In the genomic region with DNA sequence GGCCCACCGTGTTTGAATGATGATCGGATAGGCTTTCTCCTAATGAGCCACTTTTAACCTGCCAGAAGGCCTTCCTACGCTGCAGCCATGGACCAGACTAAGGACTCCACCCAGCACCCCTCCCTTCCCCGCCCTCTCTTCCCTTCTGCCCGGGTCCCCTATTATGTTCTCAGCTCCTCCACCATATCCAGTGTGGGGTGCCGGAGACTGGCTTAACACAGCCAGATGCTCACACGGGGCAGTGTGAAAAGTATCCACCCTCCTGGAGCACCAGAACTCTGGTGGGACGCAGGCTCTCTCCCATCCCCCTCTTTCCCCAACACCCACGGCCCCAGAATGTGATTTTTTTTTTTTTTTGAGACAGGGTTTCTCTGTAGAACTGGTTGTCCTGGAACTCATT, we compare ENCODE assay signal across 17 mouse cellular contexts. TPM values are rescaled to one million over a fixed set of nuclear protein-coding genes. Genes with fewer than 3 reads are reported as not detected.
DNase-seq lines count a peak whose midpoint lies in the region; ATAC-seq lines count a peak whose summit lies in the region.
"Had no signal": no experiment of that assay in that cellular context is flagged by ENCODE, and none has a peak within 500 bp of the region (broad histone marks: within the 10 kb centered on the region; RNA-seq: fewer than 3 reads in every experiment).

No protein-coding gene starts in this region.

- H3K9me3 ChIP-seq in forebrain, embryonic 11.5 days (ENCODE audit: control insufficient read depth, low read length): no peaks in the 10 kb centered on the region
- no peaks in the 10 kb centered on the region for H3K9me3 ChIP-seq in forebrain, embryonic 15.5 days
- H3K9me3 ChIP-seq in midbrain, embryonic 10.5 days (replicated peaks): no peaks in the 10 kb centered on the region
- H3K9me3 ChIP-seq in midbrain, embryonic 13.5 days: no peaks in the 10 kb centered on the region
- no peaks in the 10 kb centered on the region for H3K9me3 ChIP-seq in intestine, embryonic 16.5 days (ENCODE audit: control insufficient read depth, low read length)
- H3K9me3 ChIP-seq: stomach, embryonic 15.5 days had no signal

- ATAC-seq in forebrain, embryonic 11.5 days (replicated peaks; ENCODE audit: low FRiP score): no peak
- no peak for ATAC-seq in forebrain, embryonic 15.5 days (replicated peaks)
- ATAC-seq in midbrain, embryonic 13.5 days: no peak
- ATAC-seq in intestine, embryonic 16.5 days: no peak
- ATAC-seq in activated CD4-positive, CD25-positive, alpha-beta regulatory T cell, adult 4 months: no peak
- ATAC-seq: inflammation-experienced regulatory T-cells, adult 6 months had no signal

- H3K27ac ChIP-seq in forebrain, embryonic 11.5 days (ENCODE audit: low read depth, low read length): 0 out of 2 replicates have a peak overlapping the region, but pooled peaks have one; percentile 12
- H3K27ac ChIP-seq in forebrain, embryonic 15.5 days (replicated peaks): no peak overlapping the region; the same call in 1 of the 2 replicates
- H3K27ac ChIP-seq in midbrain, embryonic 10.5 days (replicated peaks): peak overlapping the region; percentile 59; the same call in 1 of the 2 replicates
- no peak overlapping the region for H3K27ac ChIP-seq in midbrain, embryonic 13.5 days
- H3K27ac ChIP-seq in intestine, embryonic 16.5 days (ENCODE audit: low read length): peak overlapping the region; percentile 94
- H3K27ac ChIP-seq: macrophage had no signal

- peaks cover 24% of the 10 kb centered on the region for H3K36me3 ChIP-seq in forebrain, embryonic 11.5 days (ENCODE audit: control insufficient read depth, insufficient read depth, low read length)
- H3K36me3 ChIP-seq in forebrain, embryonic 15.5 days: peaks cover 13% of the 10 kb centered on the region; the same call in 1 of the 2 replicates
- peaks cover 66% of the 10 kb centered on the region for H3K36me3 ChIP-seq in midbrain, embryonic 10.5 days
- H3K36me3 ChIP-seq in midbrain, embryonic 13.5 days: peaks cover 38% of the 10 kb centered on the region
- H3K36me3 ChIP-seq in intestine, embryonic 16.5 days (ENCODE audit: control insufficient read depth, insufficient read depth, low read length): peaks cover 25% of the 10 kb centered on the region; the same call in 1 of the 2 replicates

- no peaks in the 10 kb centered on the region for H3K27me3 ChIP-seq in forebrain, embryonic 11.5 days (ENCODE audit: control insufficient read depth, insufficient read depth, low read length)
- no peaks in the 10 kb centered on the region for H3K27me3 ChIP-seq in forebrain, embryonic 15.5 days
- H3K27me3 ChIP-seq in midbrain, embryonic 10.5 days (ENCODE audit: low read depth, poor library complexity, severe bottlenecking): no peaks in the 10 kb centered on the region
- no peaks in the 10 kb centered on the region for H3K27me3 ChIP-seq in midbrain, embryonic 13.5 days
- H3K27me3 ChIP-seq in intestine, embryonic 16.5 days (replicated peaks; ENCODE audit: control insufficient read depth, insufficient read depth, low read length): no peaks in the 10 kb centered on the region
- H3K27me3 ChIP-seq: stomach, embryonic 15.5 days had no signal

- H3K4me1 ChIP-seq in forebrain, embryonic 11.5 days (replicated peaks; ENCODE audit: control insufficient read depth, insufficient read depth, low read length): peaks cover 24% of the 10 kb centered on the region; the same call in 1 of the 2 replicates
- peaks cover 45% of the 10 kb centered on the region for H3K4me1 ChIP-seq in forebrain, embryonic 15.5 days
- peaks cover 87% of the 10 kb centered on the region for H3K4me1 ChIP-seq in midbrain, embryonic 10.5 days
- peaks cover 44% of the 10 kb centered on the region for H3K4me1 ChIP-seq in midbrain, embryonic 13.5 days (replicated peaks)
- H3K4me1 ChIP-seq in intestine, embryonic 16.5 days (ENCODE audit: control insufficient read depth, insufficient read depth, low read length): peaks cover 45% of the 10 kb centered on the region

- DNase-seq in forebrain, embryonic 11.5 days (ENCODE audit: low spot score): no peak
- no peak for DNase-seq in midbrain, embryonic 10.5 days (ENCODE audit: low spot score)
- DNase-seq in yolk sac, embryonic 10.5 days (ENCODE audit: low spot score): peak; percentile 40
- no peak for DNase-seq in frontal cortex, postnatal 25 days (ENCODE audit: low spot score in 2 of 2)
- DNase-seq: adrenal gland, adult 8-10 months; cerebellum, adult 8-10 months; gastrocnemius, postnatal 10 days; kidney, postnatal 10 days; layer of hippocampus, adult 9-11 months; lung, adult 2 months had no signal

- no peak overlapping the region for H3K9ac ChIP-seq in forebrain, embryonic 11.5 days (ENCODE audit: low read length)
- no peak overlapping the region for H3K9ac ChIP-seq in forebrain, embryonic 15.5 days (replicated peaks)
- H3K9ac ChIP-seq in midbrain, embryonic 13.5 days (replicated peaks): no peak overlapping the region
- H3K9ac ChIP-seq in intestine, embryonic 16.5 days (ENCODE audit: low read depth, low read length): peak overlapping the region; percentile 33
- H3K9ac ChIP-seq: stomach, embryonic 15.5 days had no signal

- WGBS in forebrain, embryonic 11.5 days: 53% methylated on average over 9 of the region's 9 CpGs
- WGBS in forebrain, embryonic 15.5 days: 48% methylated on average over 9 of the region's 9 CpGs
- WGBS in midbrain, embryonic 10.5 days: 53% methylated on average over 9 of the region's 9 CpGs
- WGBS in midbrain, embryonic 13.5 days: 39% methylated on average over 9 of the region's 9 CpGs
- 55% methylated on average over 9 of the region's 9 CpGs for WGBS in intestine, embryonic 16.5 days

- H3K4me3 ChIP-seq in forebrain, embryonic 11.5 days (ENCODE audit: low read depth, low read length): no peak overlapping the region
- no peak overlapping the region for H3K4me3 ChIP-seq in forebrain, embryonic 15.5 days
- H3K4me3 ChIP-seq in midbrain, embryonic 10.5 days: no peak overlapping the region; the same call in 1 of the 2 replicates
- H3K4me3 ChIP-seq in midbrain, embryonic 13.5 days (replicated peaks): no peak overlapping the region
- H3K4me3 ChIP-seq in intestine, embryonic 16.5 days (ENCODE audit: low read length): no peak overlapping the region
- H3K4me3 ChIP-seq: stomach, embryonic 15.5 days had no signal

- H3K4me2 ChIP-seq in forebrain, embryonic 11.5 days (ENCODE audit: low read depth, low read length, severe bottlenecking): no peak overlapping the region
- H3K4me2 ChIP-seq in forebrain, embryonic 15.5 days (replicated peaks): no peak overlapping the region
- H3K4me2 ChIP-seq in midbrain, embryonic 13.5 days (replicated peaks): no peak overlapping the region
- no peak overlapping the region for H3K4me2 ChIP-seq in intestine, embryonic 16.5 days (ENCODE audit: low read depth, low read length)

RNA-seq across cellular contexts. Expression of gene Aprt, which starts 3.1 kb away (rescaled TPM):
- 235 and 251 TPM in 2 replicates for polyA plus RNA-seq in forebrain, embryonic 11.5 days (2014; fragmentation: Nextera tagmentation; extraction: Ambion mirVana)
- 187 TPM in 2 replicates for polyA plus RNA-seq in forebrain, embryonic 15.5 days (2015; fragmentation: Nextera tagmentation; extraction: Ambion mirVana)
- polyA plus RNA-seq in midbrain, embryonic 10.5 days (2016; fragmentation: Nextera tagmentation; extraction: Ambion mirVana): 241 and 278 TPM in 2 replicates
- 136 and 152 TPM in 2 replicates for polyA plus RNA-seq in midbrain, embryonic 13.5 days (2015; fragmentation: Nextera tagmentation; extraction: Ambion mirVana)
- polyA plus RNA-seq in intestine, embryonic 16.5 days (2015; fragmentation: Nextera tagmentation; extraction: Ambion mirVana): 736 and 778 TPM in 2 replicates
- 100 to 1,000 TPM; 168 to 203 TPM for polyA plus RNA-seq in activated CD4-positive, CD25-positive, alpha-beta regulatory T cell, adult 4 months (2017; shearing (Covaris generic))

RNA-seq across cellular contexts. Expression of gene Cdt1, which starts 5.8 kb away (rescaled TPM):
- polyA plus RNA-seq in forebrain, embryonic 11.5 days (2014; fragmentation: Nextera tagmentation; extraction: Ambion mirVana): 57.9 and 59.6 TPM in 2 replicates
- 14.6 and 16.3 TPM in 2 replicates for polyA plus RNA-seq in forebrain, embryonic 15.5 days (2015; fragmentation: Nextera tagmentation; extraction: Ambion mirVana)
- polyA plus RNA-seq in midbrain, embryonic 10.5 days (2016; fragmentation: Nextera tagmentation; extraction: Ambion mirVana): 63.2 and 70.9 TPM in 2 replicates
- 13.8 and 14.1 TPM in 2 replicates for polyA plus RNA-seq in midbrain, embryonic 13.5 days (2015; fragmentation: Nextera tagmentation; extraction: Ambion mirVana)
- polyA plus RNA-seq in intestine, embryonic 16.5 days (2015; fragmentation: Nextera tagmentation; extraction: Ambion mirVana): 36.2 and 40.0 TPM in 2 replicates
- polyA plus RNA-seq in activated CD4-positive, CD25-positive, alpha-beta regulatory T cell, adult 4 months (2017; shearing (Covaris generic)): 10 to 100 TPM; 10.4 to 13.0 TPM

RNA-seq across cellular contexts. Expression of gene Piezo1, which starts 22.4 kb away (rescaled TPM):
- polyA plus RNA-seq in forebrain, embryonic 11.5 days (2014; fragmentation: Nextera tagmentation; extraction: Ambion mirVana): 5.8 and 5.9 TPM in 2 replicates
- 2.1 and 2.6 TPM in 2 replicates for polyA plus RNA-seq in forebrain, embryonic 15.5 days (2015; fragmentation: Nextera tagmentation; extraction: Ambion mirVana)
- 5.8 and 8.2 TPM in 2 replicates for polyA plus RNA-seq in midbrain, embryonic 10.5 days (2016; fragmentation: Nextera tagmentation; extraction: Ambion mirVana)
- polyA plus RNA-seq in midbrain, embryonic 13.5 days (2015; fragmentation: Nextera tagmentation; extraction: Ambion mirVana): 1.6 and 2.9 TPM in 2 replicates
- 9.8 and 11.3 TPM in 2 replicates for polyA plus RNA-seq in intestine, embryonic 16.5 days (2015; fragmentation: Nextera tagmentation; extraction: Ambion mirVana)
- polyA plus RNA-seq in activated CD4-positive, CD25-positive, alpha-beta regulatory T cell, adult 4 months (2017; shearing (Covaris generic)): 10 to 100 TPM; 11.8 to 22.2 TPM

RNA-seq across cellular contexts. Expression of gene Galns, which starts 37.7 kb away (rescaled TPM):
- polyA plus RNA-seq in forebrain, embryonic 11.5 days (2014; fragmentation: Nextera tagmentation; extraction: Ambion mirVana): 4.5 and 5.8 TPM in 2 replicates
- 4.4 and 4.5 TPM in 2 replicates for polyA plus RNA-seq in forebrain, embryonic 15.5 days (2015; fragmentation: Nextera tagmentation; extraction: Ambion mirVana)
- 6.6 and 7.7 TPM in 2 replicates for polyA plus RNA-seq in midbrain, embryonic 10.5 days (2016; fragmentation: Nextera tagmentation; extraction: Ambion mirVana)
- 3.9 and 4.7 TPM in 2 replicates for polyA plus RNA-seq in midbrain, embryonic 13.5 days (2015; fragmentation: Nextera tagmentation; extraction: Ambion mirVana)
- 22.4 and 27.4 TPM in 2 replicates for polyA plus RNA-seq in intestine, embryonic 16.5 days (2015; fragmentation: Nextera tagmentation; extraction: Ambion mirVana)
- polyA plus RNA-seq in activated CD4-positive, CD25-positive, alpha-beta regulatory T cell, adult 4 months (2017; shearing (Covaris generic)): 10 to 100 TPM in 1 of 2 experiments, 1 to 10 TPM in 1; 9.8 to 10.5 TPM

RNA-seq across cellular contexts. Expression of gene Trappc2l, which starts 37.9 kb away (rescaled TPM):
- polyA plus RNA-seq in forebrain, embryonic 11.5 days (2014; fragmentation: Nextera tagmentation; extraction: Ambion mirVana): 39.3 and 49.9 TPM in 2 replicates
- polyA plus RNA-seq in forebrain, embryonic 15.5 days (2015; fragmentation: Nextera tagmentation; extraction: Ambion mirVana): 80.4 and 87.9 TPM in 2 replicates
- 51.0 and 61.2 TPM in 2 replicates for polyA plus RNA-seq in midbrain, embryonic 10.5 days (2016; fragmentation: Nextera tagmentation; extraction: Ambion mirVana)
- 98.5 and 102 TPM in 2 replicates for polyA plus RNA-seq in midbrain, embryonic 13.5 days (2015; fragmentation: Nextera tagmentation; extraction: Ambion mirVana)
- polyA plus RNA-seq in intestine, embryonic 16.5 days (2015; fragmentation: Nextera tagmentation; extraction: Ambion mirVana): 76.7 and 86.4 TPM in 2 replicates
- 10 to 100 TPM; 46.3 to 78.4 TPM for polyA plus RNA-seq in activated CD4-positive, CD25-positive, alpha-beta regulatory T cell, adult 4 months (2017; shearing (Covaris generic))

Comparison
In these comparisons a context has a peak if more than half of its experiments do, and no peak if none do; other contexts are left out.
1. H3K27ac ChIP-seq: peak in forebrain, embryonic 11.5 days (single experiment), midbrain, embryonic 10.5 days (single experiment) and intestine, embryonic 16.5 days (single experiment); none in forebrain, embryonic 15.5 days (single experiment) and midbrain, embryonic 13.5 days (single experiment).